Mouse (Mus musculus) forebrain, embryonic 14.5 days (tissue): ENCODE measurements at regions not wholly inside any gene's neighbourhood (a gene's known extent, or its start where the extent isn't known, plus 50 kb on each side); places are given as distances from the start of the nearest gene placed in this dataset.
A peak's percentile ranks its signal among the peaks of the same experiment; 100 is the strongest.

ENCODE experiments used
- ATAC-seq: fragments of 200-750 bp; cut with Nextera tagmentation; 2 replicates; pipeline ENCODE4 v1.8.0; 2017; ENCODE audit warnings: mild to moderate bottlenecking, moderate library complexity
- DNase-seq: peaks from one replicate; pipeline ENCODE4 v3.0.0-alpha.2; 2015; ENCODE audit warnings: low spot score
- H3K27ac ChIP-seq: fragments of 300-500 bp; sonication (generic); 2 replicates; pipeline ENCODE4 v1.5.1; 2014; ENCODE audit warnings: low read depth, mild to moderate bottlenecking, control low read depth, low read length, moderate library complexity
- H3K27me3 ChIP-seq: fragments of 300-500 bp; sonication (generic); replicated peaks from 2 replicates; pipeline ENCODE4 v1.6.1; 2014; ENCODE audit warnings: low read length, control low read depth, mixed read lengths; ENCODE audit not compliant: control insufficient read depth, insufficient read depth
- H3K36me3 ChIP-seq: fragments of 300-500 bp; sonication (generic); 2 replicates; pipeline ENCODE4 v1.6.1; 2014; ENCODE audit warnings: low read length, control low read depth; ENCODE audit not compliant: control insufficient read depth, insufficient read depth
- H3K4me1 ChIP-seq: fragments of 300-500 bp; sonication (generic); 2 replicates; pipeline ENCODE4 v1.6.1; 2014; ENCODE audit warnings: antibody characterized with exemption, low read length, control low read depth; ENCODE audit not compliant: control insufficient read depth, insufficient read depth
- H3K4me2 ChIP-seq: fragments of 300-500 bp; sonication (generic); 2 replicates; pipeline ENCODE4 v1.6.1; 2014; ENCODE audit warnings: mild to moderate bottlenecking, control low read depth, low read length
- H3K4me3 ChIP-seq: fragments of 300-500 bp; sonication (generic); 2 replicates; pipeline ENCODE4 v1.5.1; 2014; ENCODE audit warnings: low read depth, low read length, control low read depth
- H3K9ac ChIP-seq: fragments of 300-500 bp; sonication (generic); 2 replicates; pipeline ENCODE4 v1.6.1; 2014; ENCODE audit warnings: mild to moderate bottlenecking, low read length, control low read depth, moderate library complexity
- H3K9me3 ChIP-seq: fragments of 300-500 bp; sonication (generic); replicated peaks from 2 replicates; pipeline ENCODE4 v1.6.1; 2016; ENCODE audit warnings: low read length, control low read depth, mixed read lengths; ENCODE audit not compliant: control insufficient read depth
- WGBS: fragments of 180-500 bp; shearing (Covaris S2); extraction: QIAGEN DNeasy Blood & Tissue Kit; methylation state at CpG from one replicate; pipeline ENCODE4 v1.1.7; 2014; 5-methylcytosine and 5-hydroxymethylcytosine counted together

DNA sequence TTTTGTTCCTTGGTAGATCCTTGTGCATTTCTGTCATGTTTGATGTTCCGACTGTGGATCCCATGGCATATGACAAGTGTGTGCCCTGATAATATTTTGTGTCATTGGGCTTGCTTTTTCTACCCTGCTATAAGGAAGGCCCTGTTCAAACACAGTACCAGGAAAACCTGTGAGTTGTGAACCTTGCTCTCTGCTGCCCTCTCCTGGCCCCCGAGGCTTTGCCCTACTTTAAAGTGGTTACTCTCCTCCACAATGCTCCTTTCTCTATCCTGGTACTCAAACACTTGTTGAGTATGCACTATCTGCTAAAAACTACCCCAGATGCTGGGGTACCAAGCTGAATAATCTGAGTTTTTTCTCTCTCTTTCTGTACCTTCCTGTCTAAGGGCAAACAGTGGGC is 62.1 kb upstream of the Mphosph6 start:
- Histone ChIP-seq H3K4me2 (no peak overlapping the region), H3K9me3 (no peaks in the 10 kb centered on the region), H3K4me3 (no peak overlapping the region), H3K27ac (no peak overlapping the region), H3K9ac (no peak overlapping the region), H3K27me3 (no peaks in the 10 kb centered on the region), H3K4me1 (peaks cover 12% of the 10 kb centered on the region), H3K36me3 (no peaks in the 10 kb centered on the region)
- 46% methylated on average over 2 of the region's 2 CpGs for WGBS
- peak; percentile 61 for DNase-seq
- 0 out of 2 replicates have a peak, but pooled peaks have one; percentile 19 for ATAC-seq

DNA sequence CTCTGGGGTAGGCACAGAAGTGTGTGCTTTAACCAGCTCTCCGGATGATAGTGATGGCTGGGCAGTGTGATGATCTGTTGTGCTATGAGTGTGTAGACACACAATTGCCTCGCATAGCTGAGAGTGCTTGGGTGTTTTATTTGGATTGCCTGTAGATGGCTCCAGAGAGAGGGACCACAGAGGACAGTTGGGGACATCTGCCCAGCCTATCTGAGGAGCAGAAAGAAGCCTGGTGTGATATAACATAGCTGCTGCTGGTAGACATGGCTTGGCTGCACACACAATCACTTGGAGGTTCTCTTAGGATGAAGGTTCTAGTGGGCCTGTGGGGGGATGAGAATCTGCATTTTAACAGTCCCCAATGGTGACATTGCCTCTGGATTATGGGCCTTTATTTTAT is 60.6 kb upstream of the Mphosph6 start:
- H3K4me2 ChIP-seq = no peak overlapping the region
- 77% methylated on average over 2 of the region's 2 CpGs for WGBS

DNA sequence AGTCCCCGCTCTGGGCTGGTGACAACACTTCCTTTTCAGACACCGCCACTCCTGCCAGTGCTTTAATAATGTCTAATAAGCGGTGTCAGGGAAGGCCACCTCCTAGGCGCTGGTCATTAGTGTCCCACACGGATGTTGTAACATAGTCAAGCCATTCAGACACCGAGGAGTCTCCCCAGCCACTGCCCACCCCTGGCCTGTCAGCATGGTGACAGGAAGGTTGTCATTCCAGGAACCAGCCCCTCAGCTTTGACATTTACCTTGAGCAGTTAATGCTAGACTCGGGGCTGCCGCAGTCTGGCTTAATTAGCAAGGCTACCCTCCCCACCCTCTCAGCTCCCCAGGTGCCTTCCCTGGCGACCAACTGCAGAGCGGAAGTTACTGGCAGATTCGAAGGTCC is 58.0 kb upstream of the Mphosph6 start:
- no peak overlapping the region for H3K4me3 ChIP-seq
- no peaks in the 10 kb centered on the region for H3K36me3 ChIP-seq
- H3K27me3 ChIP-seq = no peaks in the 10 kb centered on the region
- DNase-seq (peak; percentile 51), ATAC-seq (0 out of 2 replicates have a peak, but pooled peaks have one; percentile 23)
- WGBS = 2% methylated on average over 11 of the region's 11 CpGs
- H3K27ac ChIP-seq = no peak overlapping the region
- H3K4me2 ChIP-seq = peak overlapping the region; percentile 24
- H3K9me3 ChIP-seq = no peaks in the 10 kb centered on the region
- peaks cover 9% of the 10 kb centered on the region for H3K4me1 ChIP-seq
- H3K9ac ChIP-seq = peak overlapping the region; percentile 29; the same call in 1 of the 2 replicates

More for the DNA sequence above, 60.6 kb upstream of the Mphosph6 start:
- H3K4me1 ChIP-seq = peaks cover 12% of the 10 kb centered on the region
- no peak overlapping the region for H3K9ac ChIP-seq
- no peak for ATAC-seq
- no peak for DNase-seq
- H3K27me3 ChIP-seq = no peaks in the 10 kb centered on the region
- no peak overlapping the region for H3K4me3 ChIP-seq
- H3K9me3 ChIP-seq = no peaks in the 10 kb centered on the region
- no peak overlapping the region for H3K27ac ChIP-seq
- H3K36me3 ChIP-seq = no peaks in the 10 kb centered on the region

DNA sequence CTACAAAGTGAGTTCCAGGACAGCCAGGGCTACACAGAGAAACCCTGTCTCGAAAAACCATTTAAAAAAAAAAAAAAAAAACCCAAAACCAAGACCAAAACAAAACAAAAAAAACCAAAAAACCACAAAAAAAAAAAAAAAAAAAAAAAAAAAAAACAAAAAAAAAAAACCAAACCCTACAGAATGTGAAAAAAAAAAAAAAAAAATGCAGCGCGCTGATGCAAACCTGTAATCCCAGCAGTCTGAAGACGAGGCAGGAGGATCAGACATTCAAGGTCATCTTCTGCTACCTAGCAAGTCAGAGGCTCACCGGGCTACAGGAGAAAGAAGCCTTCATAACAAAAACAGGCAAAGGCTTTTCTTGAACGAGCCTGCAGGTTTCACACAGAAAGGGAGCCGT is 57.4 kb upstream of the Mphosph6 start:
- Histone ChIP-seq H3K27me3 (no peaks in the 10 kb centered on the region), H3K9ac (no peak overlapping the region), H3K27ac (no peak overlapping the region), H3K36me3 (no peaks in the 10 kb centered on the region), H3K9me3 (no peaks in the 10 kb centered on the region), H3K4me1 (peaks cover 9% of the 10 kb centered on the region), H3K4me2 (no peak overlapping the region), H3K4me3 (no peak overlapping the region)
- ATAC-seq (no peak), DNase-seq (no peak)
- WGBS = 49% methylated on average over 7 of the region's 7 CpGs

DNA sequence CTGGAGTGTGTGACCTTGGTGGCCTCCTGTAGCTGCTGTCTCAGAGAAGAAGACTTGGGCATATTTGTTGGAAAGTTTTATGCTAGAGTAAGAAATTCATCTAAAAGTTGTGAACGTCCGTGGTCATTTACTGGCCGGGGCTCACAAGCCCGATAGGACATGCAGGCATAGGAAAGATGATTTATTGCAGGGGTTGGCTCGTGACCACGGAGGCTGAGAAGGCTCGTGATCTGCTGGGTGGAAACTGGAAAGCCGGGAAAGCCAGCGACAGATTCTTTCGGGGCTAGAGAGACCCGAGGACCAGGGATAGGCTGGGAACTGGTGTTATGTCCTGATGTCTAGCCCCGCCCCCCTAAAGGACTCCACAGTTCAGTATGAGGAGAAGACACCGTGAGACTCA is 54.4 kb upstream of the Mphosph6 start:
- Histone ChIP-seq H3K36me3 (no peaks in the 10 kb centered on the region), H3K27ac (no peak overlapping the region), H3K4me1 (peaks cover 9% of the 10 kb centered on the region), H3K4me3 (no peak overlapping the region), H3K9me3 (no peaks in the 10 kb centered on the region), H3K4me2 (no peak overlapping the region), H3K27me3 (no peaks in the 10 kb centered on the region), H3K9ac (no peak overlapping the region)
- DNase-seq (no peak), ATAC-seq (no peak)
- 90% methylated on average over 13 of the region's 13 CpGs for WGBS

DNA sequence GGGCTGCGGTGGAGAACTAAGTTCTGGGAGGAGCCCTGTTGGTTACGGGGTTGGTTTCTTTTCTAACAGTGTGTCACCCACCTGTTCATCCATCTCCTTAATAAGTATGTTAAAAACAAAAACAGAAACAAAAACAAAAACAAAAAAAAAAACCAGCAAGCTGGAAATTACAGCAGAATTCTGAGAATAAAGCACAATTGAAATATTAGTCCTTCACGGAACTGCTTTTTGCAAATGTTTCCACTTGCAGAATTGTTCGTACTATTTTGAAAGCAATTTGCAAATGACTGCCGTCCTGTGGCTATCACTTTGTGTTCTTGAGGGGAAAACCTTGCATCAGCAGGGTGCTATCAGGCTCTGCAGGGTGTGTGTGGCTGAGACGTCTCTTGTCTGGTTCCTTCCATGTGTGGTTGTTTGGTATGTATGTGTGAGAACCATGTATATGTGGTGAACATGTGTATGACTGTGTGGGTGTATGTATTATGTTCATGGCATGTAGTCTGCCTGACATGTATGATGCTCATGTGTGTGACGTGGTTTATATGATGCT is 53.3 kb upstream of the Mphosph6 start:
- Histone ChIP-seq H3K4me3 (no peak overlapping the region), H3K36me3 (no peaks in the 10 kb centered on the region), H3K4me2 (no peak overlapping the region), H3K27ac (no peak overlapping the region), H3K9ac (no peak overlapping the region), H3K27me3 (no peaks in the 10 kb centered on the region), H3K9me3 (no peaks in the 10 kb centered on the region), H3K4me1 (peaks cover 5% of the 10 kb centered on the region)
- DNase-seq (no peak), ATAC-seq (no peak)
- WGBS = 88% methylated on average over 7 of the region's 7 CpGs

DNA sequence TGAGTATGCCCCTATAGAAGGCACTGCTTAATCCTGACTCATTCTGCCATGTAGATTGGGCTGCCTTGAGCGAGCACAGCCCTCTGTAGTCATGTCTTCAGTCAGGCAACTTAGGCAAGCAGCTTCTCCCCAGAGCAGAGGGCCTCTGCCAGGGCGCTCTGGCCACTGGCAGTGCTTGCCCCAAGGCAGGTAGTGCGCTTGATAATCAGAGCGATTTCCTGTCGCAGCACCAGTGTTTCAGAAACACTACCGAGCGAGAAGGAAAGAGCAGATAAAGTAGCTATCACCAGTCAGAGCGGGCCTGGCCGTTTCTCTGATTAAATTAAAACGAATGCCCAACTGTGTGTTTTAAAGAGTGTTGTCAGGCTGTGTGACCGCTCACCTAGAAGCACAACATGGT is 52.6 kb upstream of the Mphosph6 start:
- ATAC-seq = no peak
- Histone ChIP-seq H3K4me1 (no peaks in the 10 kb centered on the region), H3K27ac (no peak overlapping the region), H3K36me3 (no peaks in the 10 kb centered on the region), H3K9me3 (no peaks in the 10 kb centered on the region), H3K4me2 (no peak overlapping the region), H3K9ac (no peak overlapping the region), H3K4me3 (no peak overlapping the region), H3K27me3 (no peaks in the 10 kb centered on the region)
- WGBS = 92% methylated on average over 11 of the region's 11 CpGs
- DNase-seq = no peak

DNA sequence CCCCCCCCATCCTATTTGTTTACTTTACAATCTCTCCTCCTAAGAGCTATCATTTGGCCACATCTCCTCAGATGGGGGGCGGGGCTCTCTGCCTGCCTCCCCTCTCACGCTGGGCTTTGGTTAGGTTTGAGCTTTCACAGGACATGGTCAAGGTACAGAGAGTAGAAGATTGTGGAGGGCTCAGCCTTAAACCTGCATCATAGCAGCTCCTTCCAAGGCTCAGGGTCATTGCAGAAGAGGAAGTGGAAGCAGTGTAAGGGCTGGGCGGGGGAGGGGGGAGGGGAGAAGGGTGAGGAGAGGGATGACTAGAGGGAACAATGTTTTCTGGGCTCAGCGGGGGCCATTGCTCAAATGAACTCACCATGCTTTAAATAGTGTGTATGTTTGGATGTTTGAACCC is 51.7 kb upstream of the Mphosph6 start:
- ATAC-seq = no peak
- Histone ChIP-seq H3K36me3 (no peaks in the 10 kb centered on the region), H3K27ac (no peak overlapping the region), H3K9me3 (no peaks in the 10 kb centered on the region), H3K4me2 (no peak overlapping the region), H3K4me3 (no peak overlapping the region), H3K9ac (no peak overlapping the region), H3K4me1 (no peaks in the 10 kb centered on the region), H3K27me3 (no peaks in the 10 kb centered on the region)
- DNase-seq = no peak
- WGBS = 68% methylated on average over 4 of the region's 4 CpGs

DNA sequence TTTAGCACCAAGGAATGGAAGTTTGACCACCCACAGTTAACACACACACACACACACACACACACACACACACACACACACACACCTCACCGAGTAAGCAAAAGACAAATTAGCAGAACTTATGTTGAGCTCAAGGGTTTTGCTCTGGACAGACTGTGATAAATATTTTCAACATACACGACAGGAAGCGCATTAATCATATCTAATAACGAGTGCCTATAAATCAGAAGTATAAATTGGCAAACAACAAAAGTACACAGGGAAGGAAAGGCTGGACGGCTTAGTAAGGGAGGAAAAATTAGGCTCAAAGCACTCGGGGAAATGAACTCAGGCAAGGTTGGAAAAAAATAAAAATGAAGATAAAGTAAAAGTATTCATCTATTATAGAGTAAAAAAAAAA is 50.8 kb upstream of the Mphosph6 start:
- no peak for DNase-seq
- no peaks in the 10 kb centered on the region for H3K36me3 ChIP-seq
- no peak for ATAC-seq
- H3K4me3 ChIP-seq = no peak overlapping the region
- no peak overlapping the region for H3K27ac ChIP-seq
- H3K9ac ChIP-seq = no peak overlapping the region
- WGBS = 73% methylated on average over 6 of the region's 6 CpGs
- no peaks in the 10 kb centered on the region for H3K27me3 ChIP-seq
- no peak overlapping the region for H3K4me2 ChIP-seq
- no peaks in the 10 kb centered on the region for H3K9me3 ChIP-seq
- no peaks in the 10 kb centered on the region for H3K4me1 ChIP-seq
